Mouse (Mus musculus) hematopoietic stem cell, adult 5-6 weeks (primary cell): ENCODE measurements at regions not wholly inside any gene's neighbourhood (a gene's known extent, or its start where the extent isn't known, plus 50 kb on each side); places are given as distances from the start of the nearest gene placed in this dataset.
A peak's percentile ranks its signal among the peaks of the same experiment; 100 is the strongest.

ENCODE experiments used
- ATAC-seq, 2 experiments: fragments of 125-278 bp in 1 of 2; replicated peaks in 1 of 2; 2 replicates each; pipeline ENCODE4 v1.8.0; 2016 to 2017; ENCODE audit warnings: inconsistent platforms in 2 of 2, mild to moderate bottlenecking in 2 of 2, moderate number of reproducible peaks in 2 of 2, low read depth in 1 of 2, moderate TSS enrichment in 1 of 2; ENCODE audit not compliant: low FRiP score in 2 of 2, poor library complexity in 2 of 2, severe bottlenecking in 2 of 2, insufficient read depth in 1 of 2, low TSS enrichment in 1 of 2

GRCm38 (mm10) chr14:105799401-105799861 is 97.2 kb downstream of the Spry2 start:
- no peak for ATAC-seq

DNA sequence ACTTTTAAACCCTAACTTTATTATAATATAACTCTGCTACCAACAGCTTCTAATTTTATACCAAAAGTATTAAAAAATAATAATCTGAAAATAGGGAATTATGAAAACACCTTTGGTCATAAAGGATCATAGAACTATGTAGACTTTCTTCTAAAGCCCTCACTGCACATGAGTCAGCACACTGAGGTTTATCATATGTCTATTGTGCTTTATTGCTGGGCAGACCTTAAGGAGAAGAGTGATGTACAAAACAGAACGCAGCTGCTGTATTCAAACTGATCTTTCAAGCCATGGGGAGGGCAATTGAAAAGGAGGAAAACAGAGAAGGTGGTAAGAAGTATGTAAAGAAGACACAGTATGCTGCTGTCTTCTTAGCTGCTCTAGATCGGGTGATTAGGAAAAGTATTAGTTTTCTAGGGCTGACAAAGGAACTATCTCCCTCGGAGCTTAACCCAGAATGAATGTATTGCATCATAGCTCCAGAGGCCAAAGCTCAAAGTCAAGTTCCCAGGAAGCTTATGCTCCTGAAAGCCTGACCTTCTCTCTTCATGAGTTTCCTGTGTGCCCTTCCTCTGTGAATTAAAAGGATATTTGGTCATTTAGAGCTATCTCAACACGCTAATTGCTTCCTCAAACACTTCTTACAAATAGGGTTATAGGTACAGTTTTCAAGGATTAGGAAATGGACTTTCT is 103.5 kb downstream of the Spry2 start:
- ATAC-seq, result no peak

DNA sequence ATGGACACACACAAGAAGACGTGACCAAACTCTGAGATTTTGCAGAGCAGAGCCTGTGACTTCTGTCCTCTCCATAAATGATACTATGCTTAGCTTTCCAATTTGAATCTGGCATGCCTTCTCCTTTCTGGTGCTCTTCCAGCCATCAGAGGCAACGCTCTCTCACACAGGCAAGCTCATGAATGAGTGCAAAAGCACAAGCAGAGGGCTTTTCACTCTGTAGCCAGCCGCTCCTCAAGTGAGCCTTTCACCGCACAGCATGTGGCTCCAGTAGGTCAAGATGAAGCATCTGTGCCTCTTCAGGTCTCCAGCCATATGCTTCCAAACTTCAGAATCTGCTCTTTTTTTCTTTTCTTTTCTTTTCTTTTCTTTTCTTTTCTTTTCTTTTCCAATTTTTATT is 106.2 kb downstream of the Spry2 start:
- ATAC-seq, result no peak

DNA sequence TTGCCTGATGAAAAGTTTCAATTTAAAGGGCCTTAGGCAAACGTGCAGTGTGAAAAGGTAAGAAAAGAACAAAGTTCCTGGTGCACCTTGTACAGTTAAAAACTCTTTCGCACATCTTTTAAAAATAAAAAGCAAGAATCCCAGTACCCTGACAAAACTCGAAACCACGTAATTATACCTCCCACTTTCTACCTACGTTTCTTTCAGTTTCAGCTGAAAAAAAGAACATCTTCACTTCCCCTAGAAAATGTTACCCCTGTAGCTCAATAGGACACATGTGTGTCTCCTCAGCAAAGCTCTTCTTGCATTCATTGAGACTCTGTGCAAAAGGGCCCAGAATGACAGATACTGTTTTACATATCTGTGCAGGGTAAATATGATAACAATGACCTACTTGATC is 113.2 kb downstream of the Spry2 start:
- ATAC-seq, result no peak

GRCm38 (mm10) chr14:105779760-105780159 is 116.9 kb downstream of the Spry2 start:
- no peak for ATAC-seq

DNA sequence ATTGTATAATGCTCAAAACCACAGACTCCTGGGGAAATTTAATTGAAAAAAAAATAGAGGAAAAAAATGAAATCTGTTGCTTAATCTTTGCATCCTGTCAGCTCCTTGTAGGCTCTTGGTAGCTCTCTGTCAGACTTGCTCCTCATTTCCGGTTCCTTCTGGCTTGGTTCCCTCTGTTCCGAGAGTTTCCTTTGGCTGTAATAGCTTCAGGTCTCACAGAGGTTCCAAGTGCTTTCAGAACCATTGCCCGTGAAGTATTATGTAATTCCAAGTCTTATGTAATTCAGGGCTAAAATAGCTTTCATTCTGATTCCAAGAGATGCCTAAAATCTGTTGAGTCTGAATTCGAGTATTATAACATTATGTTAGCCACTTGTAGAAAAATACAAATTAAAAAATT is 117.3 kb downstream of the Spry2 start:
- ATAC-seq, result peak; percentile 62 to 87

DNA sequence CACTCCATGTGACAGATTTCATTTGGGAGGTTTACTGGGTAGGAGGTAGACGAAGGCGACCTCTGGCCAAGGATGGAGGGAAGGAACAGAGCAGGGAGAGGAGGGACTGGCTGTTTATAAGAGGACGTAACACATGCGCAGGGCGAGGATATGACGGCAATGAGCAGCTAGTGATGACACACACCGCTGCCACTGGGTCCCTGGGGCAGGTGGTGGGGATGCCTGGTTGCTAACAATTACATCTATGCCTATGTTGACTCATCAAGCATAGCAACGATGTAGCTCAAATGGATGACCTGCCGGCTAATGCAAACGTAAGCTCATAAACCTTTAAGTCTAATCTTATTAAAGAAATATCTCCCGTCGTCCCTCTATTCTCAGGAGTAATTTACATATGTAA is 122.9 kb downstream of the Spry2 start:
- ATAC-seq, result no peak

GRCm38 (mm10) chr14:105767100-105767499 is 129.5 kb downstream of the Spry2 start:
- no peak for ATAC-seq

- ATAC-seq, result no peak
Observed at GRCm38 (mm10) chr14:105752509-105753375, 143.9 kb downstream of the Spry2 start.

DNA sequence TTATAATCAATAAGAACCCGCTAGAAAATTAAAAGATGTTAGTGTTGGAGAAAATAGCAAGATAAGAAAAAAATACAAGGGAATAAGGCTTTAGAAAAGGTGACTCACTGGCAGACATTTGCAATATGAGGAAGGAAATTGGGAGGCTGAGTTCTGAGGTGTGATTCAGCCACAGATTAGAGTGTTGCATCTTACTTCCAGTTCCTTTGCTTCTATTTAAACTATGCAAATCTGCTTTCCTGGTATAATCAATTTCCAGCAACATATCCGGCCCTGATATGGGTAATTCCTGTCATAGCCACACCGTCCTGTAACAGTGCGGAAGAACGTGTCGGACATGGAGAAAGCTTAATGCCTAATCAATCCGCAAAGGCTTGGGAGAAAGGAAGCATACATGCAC is 144.9 kb downstream of the Spry2 start:
- ATAC-seq, result peak; percentile 71 to 81

GRCm38 (mm10) chr14:105744578-105744977 is 152.0 kb downstream of the Spry2 start:
- no peak for ATAC-seq

- ATAC-seq, result no peak
Observed at GRCm38 (mm10) chr14:105744125-105744524, 152.5 kb downstream of the Spry2 start.

- ATAC-seq, result no peak
Observed at GRCm38 (mm10) chr14:105740889-105741288, 155.7 kb downstream of the Spry2 start.

DNA sequence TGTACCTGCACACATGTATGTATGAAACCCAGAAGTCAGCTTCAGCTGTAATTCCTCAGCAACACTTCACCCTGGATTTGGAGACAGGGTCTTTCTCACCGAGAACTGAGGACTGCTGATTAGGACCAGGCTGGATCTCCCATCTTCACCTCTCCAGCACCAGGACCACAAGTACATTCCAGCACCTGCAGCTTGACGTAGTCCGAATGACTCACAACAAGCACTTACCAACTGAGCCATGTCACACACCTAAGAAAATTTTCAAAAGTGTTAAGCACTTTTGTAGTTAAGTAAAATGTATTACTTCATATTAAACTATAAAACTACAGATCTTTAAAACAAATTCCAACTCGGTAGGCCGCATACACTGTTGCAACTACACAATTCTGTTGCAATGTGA is 158.1 kb downstream of the Spry2 start:
- no peak for ATAC-seq

- no peak for ATAC-seq
Observed at GRCm38 (mm10) chr14:105736352-105736751, 160.3 kb downstream of the Spry2 start.

DNA sequence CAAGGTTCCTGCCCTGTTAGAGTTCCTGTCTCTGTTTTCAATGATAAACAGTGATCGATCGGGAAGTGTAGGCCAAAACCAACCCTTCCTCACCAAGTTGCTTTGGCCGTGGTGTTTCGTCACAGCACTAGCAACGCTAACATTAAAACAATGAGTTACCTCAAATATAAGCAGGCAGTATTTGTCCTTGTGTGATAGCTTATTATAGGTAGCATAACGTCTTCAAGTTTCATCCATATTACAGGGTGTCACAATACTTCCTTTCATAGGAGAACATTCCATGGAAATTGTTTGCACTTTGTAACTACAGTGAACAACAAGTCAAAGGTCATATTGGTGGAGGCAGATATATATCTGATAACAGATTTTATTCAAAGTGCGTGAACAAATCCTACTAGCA is 162.3 kb downstream of the Spry2 start:
- no peak for ATAC-seq

DNA sequence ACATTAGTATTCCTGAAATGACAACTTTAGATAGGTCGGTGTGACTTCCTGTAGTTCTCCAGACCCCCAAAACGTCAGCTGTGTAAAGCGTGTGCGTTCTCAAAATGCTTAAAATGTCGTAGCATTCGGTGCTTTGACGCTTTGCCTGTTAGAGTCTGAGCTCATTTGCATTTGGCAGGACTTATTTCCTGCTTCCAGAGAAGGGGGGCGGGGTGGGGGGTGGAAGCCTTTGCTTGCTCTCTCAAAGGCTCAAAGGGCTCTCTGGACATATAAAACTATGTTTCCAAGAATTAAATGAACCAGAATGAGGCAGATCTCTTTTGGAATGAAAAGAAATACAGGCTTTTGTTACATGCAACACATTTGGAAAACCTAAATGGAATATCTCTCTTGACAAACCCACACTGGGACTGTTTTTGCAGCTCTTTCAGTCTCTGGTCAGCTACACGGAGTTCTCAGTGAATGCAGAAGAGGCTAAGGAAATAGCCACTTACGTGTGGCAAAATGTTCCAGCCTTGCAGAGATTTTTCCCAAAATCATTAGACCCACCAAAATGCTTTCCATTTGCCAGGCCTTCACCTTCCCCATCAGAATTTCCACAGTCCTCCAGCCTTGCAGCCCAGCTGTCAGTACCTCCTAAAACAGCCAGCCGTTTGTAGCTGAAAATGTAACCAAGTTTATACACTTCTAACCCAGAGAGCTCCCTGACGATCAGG is 163.4 kb downstream of the Spry2 start:
- peak; percentile 57 for ATAC-seq
